Mouse (Mus musculus) bone marrow, adult 2 months (tissue): ENCODE results near the gene Pdlim3. TPM values are rescaled to one million over a fixed set of nuclear protein-coding genes. Genes with fewer than 3 reads are reported as not detected.
"Not testable (repeated sequence)": the region's sequence is repeated elsewhere in the genome, so short reads cannot be mapped to it uniquely, and the experiment has no call there.

Experiments used
- H3K27ac ChIP-seq: fragments of 200-500 bp; 2 replicates; pipeline ENCODE4 v1.5.1; 2012; ENCODE audit warnings: low read depth, mild to moderate bottlenecking, control low read depth, inconsistent platforms, low read length; ENCODE audit not compliant: control insufficient read depth, poor library complexity, insufficient read depth
- H3K4me1 ChIP-seq: fragments of 200-500 bp; 2 replicates; pipeline ENCODE4 v1.6.1; 2011; ENCODE audit warnings: low read length; ENCODE audit not compliant: control insufficient read depth, insufficient read depth
- H3K4me3 ChIP-seq: fragments of 200-500 bp; replicated peaks from 2 replicates; pipeline ENCODE3; 2011; ENCODE audit warnings: mild to moderate bottlenecking, low read depth, low read length, control low read depth; ENCODE audit not compliant: control insufficient read depth
- CTCF ChIP-seq: fragments of 200-500 bp; IDR thresholded peaks from 2 replicates; pipeline ENCODE4 v1.5.1; 2011; ENCODE audit warnings: low read length, control low read depth; ENCODE audit not compliant: control insufficient read depth, insufficient read depth
- POLR2A ChIP-seq: fragments of 200-500 bp; IDR thresholded peaks from 2 replicates; pipeline ENCODE4 v1.6.1; 2011; ENCODE audit warnings: low read depth, mild to moderate bottlenecking, control low read depth, low read length, borderline replicate concordance; ENCODE audit not compliant: control insufficient read depth
- WGBS: fragments of 180-500 bp; shearing (Covaris S2); methylation state at CpG from one replicate; pipeline ENCODE4 v1.1.7; 2018; 5-methylcytosine and 5-hydroxymethylcytosine counted together
- polyA plus RNA-seq: library from polyadenylated mRNA; stranded (reverse); fragments of >200 nt; gene quantifications from 2 replicates; pipeline ENCODE4 v1.2.4, GENCODE M21; 2011; ENCODE audit warnings: low replicate concordance; ENCODE audit not compliant: missing spikeins, insufficient read depth, insufficient read length

The Pdlim3 gene
- polyA plus RNA-seq, result 3.0 TPM in 1 of 2 replicates, not detected in the other

DNA sequence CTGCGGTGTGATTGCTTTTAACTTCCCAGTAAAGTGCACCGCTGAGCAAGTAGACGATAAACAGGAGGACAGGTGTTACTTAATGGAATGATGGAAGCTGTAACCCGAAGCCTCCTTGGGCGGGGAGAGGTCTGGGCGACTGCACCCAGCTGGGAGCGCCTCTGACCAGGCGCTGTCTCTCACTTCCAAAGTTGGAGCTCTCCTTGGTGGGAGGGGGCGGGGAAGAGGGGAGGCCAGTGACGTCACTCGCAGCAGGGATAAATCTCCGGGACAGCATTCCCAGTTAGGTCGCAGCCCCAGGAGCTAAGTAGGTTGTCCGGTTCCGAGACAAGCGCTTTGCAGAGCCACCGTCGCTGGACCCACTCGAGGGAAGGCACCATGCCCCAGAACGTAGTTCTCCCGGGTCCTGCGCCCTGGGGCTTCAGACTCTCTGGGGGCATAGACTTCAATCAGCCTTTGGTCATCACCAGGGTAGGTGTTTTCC, at the start of gene Pdlim3:
Gene Pdlim3, plus strand, starts transcription at position 260 of the 484 bp plus-strand sequence.
- H3K27ac ChIP-seq, result no peak within 1 kb of the TSS
- no peak within 1 kb of the TSS for H3K4me3 ChIP-seq
- no peak for TF ChIP-seq CTCF
- no peaks in the 10 kb centered on the region for H3K4me1 ChIP-seq
- 6% methylated on average over 22 of the region's 22 CpGs for whole genome bisulfite sequencing

DNA sequence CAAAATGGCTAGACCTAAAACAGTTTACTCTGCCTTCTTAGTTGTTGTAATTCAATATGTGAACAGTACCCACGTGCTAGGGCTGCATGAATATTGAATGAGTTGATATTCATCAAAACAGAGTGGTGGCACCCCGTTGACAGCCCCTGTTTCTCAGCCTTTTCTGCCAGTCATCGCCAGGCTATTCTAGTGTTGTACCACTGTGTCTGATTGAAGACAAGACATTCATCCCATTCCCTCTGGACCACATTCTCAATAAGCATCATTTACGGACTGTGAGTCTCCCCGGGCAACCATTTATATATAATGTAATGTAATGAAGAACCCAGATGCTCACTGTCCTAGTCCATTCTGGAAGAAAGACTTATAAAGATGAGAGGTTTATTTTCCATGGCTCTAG, 42.0 kb upstream of the Pdlim3 start:
- Histone ChIP-seq H3K4me1 (no peaks in the 10 kb centered on the region), H3K4me3 (no peak overlapping the region), H3K27ac (no peak overlapping the region)
- TF ChIP-seq CTCF, result no peak
- TF ChIP-seq POLR2A, result no peak
- WGBS, result 75% methylated on average over 5 of the region's 5 CpGs

DNA sequence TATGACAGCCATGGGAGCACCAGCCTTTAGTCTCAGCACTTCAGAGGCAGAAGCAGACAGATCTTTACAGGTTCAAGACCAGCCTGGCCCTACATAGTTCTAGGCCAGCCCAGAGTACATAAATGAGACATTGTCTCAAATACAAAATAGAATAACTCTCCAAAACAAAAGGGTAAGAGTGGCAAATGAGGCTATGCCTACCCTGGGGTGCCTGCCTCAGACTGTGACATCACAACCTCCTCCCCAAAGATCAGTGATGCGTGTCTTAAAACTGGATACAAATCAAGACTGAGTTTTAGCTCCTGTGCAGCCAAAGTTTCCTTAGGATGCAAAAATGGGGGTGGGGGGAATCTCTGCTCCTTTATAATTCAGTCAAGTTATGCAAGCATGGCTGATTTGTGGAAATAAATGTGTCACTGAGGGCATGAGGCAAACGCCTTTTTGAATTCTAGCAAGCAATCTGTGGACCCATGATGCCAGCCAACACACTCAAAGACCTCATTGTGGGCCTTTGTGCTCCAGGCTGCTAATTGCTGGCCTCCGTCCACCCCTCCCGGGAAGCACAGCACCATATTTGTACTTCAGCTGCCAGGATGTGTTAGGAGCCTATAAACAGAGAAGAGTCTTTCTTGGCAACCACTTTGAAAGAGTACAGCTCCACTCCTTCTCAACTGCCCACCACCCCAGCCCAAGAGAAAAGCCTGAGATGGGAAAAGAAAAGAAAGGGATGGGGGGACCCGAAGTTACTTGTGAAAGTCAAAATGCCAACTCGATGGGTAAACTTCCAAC, 41.0 kb upstream of the Pdlim3 start:
- no peak for TF ChIP-seq POLR2A
- no peak for TF ChIP-seq CTCF
- no peak overlapping the region for H3K27ac ChIP-seq
- WGBS, result 79% methylated on average over 6 of the region's 6 CpGs
- H3K4me3 ChIP-seq, result no peak overlapping the region
- H3K4me1 ChIP-seq, result no peaks in the 10 kb centered on the region

DNA sequence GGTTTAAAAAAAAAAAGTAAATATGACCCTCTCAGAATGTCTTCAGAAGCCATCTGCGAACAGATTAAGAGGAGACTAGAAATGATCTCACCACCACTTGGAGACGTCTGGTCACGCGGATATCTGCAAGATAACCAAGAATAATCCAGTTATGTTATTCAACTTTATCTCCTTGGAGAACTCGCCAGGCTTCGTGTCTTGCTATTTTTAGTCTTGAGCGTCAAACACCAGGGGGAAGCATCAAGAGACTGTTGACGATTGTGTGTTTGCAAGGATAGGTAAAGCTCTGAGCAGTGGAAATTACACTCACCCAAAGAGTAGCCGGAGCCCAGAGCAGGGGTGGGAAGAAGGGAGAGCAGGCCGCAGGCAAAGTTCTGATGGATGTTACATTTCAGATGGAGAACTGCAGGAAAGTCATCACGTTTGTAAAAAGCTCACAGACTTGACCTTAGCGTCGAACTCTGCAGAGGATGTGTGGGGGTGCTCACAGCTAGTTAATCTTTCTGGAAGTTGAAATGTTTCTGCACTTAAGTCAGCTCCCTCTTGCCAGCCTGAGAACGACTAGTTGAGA, 40.3 kb upstream of the Pdlim3 start:
- H3K4me3 ChIP-seq, result no peak overlapping the region
- TF ChIP-seq CTCF (no peak), POLR2A (no peak)
- 80% methylated on average over 14 of the region's 14 CpGs for WGBS
- no peak overlapping the region for H3K27ac ChIP-seq
- no peaks in the 10 kb centered on the region for H3K4me1 ChIP-seq

DNA sequence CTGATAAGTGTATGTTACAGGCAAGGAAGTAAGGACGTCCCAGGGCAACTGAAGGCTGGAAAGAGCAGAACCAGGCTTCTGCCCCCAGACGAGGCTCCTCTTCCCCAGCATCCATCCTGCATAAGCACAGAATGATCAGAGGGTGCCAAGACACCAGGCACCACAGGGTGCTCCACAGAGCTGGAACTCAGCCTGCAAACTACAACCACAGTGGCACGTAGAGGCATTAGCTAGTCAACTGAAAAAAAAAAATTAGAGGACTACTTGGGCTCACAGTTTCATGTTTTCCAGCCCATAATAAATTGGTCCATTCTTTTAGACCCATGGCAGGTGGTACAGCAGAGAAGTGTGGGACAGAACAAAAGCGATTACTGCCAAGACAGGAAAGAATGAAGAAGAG, 39.4 kb upstream of the Pdlim3 start:
- no peaks in the 10 kb centered on the region for H3K4me1 ChIP-seq
- TF ChIP-seq CTCF, result no peak
- TF ChIP-seq POLR2A, result no peak
- WGBS, result 78% methylated on average over 4 of the region's 4 CpGs
- no peak overlapping the region for H3K4me3 ChIP-seq
- no peak overlapping the region for H3K27ac ChIP-seq

DNA sequence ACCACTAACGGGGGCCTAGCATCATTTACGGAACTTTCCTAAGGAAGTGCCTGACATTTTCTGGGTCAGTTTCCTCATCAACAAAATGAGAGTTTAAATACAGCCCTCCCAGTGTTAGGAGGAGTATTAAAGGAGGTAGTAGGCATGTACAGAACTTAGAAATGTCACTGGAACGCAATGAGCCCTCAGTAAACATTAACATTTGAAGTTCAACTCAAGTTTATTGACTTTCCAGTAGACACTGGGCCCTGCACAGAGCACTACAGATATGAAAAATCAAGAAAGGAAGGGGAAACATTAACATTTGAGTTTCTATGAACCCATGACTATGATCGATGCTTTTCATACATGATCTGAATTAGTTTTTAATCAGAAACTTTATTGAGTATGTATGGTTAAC, 30.1 kb upstream of the Pdlim3 start:
- WGBS, result 80% methylated on average over 4 of the region's 4 CpGs
- no peak for TF ChIP-seq POLR2A
- no peak for TF ChIP-seq CTCF

DNA sequence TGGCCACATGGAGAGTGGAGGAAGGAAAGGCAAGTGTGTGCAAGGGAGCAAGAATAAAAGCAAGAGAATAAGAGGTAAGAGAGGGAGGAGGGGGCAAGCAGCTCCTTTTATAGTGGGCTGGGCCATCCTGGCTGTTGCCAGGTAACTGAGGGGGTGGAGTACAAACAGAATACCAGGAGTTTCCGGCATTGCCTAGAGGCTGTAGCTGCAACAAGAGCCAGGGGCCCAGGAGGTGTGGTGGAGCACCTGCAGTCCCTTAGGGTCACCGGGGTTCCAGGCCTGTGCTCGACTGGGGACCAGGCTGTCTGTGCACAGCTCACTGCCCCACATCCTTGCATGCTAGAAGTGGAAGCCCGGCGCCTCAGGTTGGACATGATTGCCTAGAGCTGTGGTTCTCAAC, 27.5 kb upstream of the Pdlim3 start:
- Histone ChIP-seq H3K4me3 (no peak overlapping the region), H3K4me1 (no peaks in the 10 kb centered on the region), H3K27ac (no peak overlapping the region)
- WGBS, result 51% methylated on average over 5 of the region's 5 CpGs
- TF ChIP-seq POLR2A, result no peak
- no peak for TF ChIP-seq CTCF

More for the DNA sequence above, 30.1 kb upstream of the Pdlim3 start:
- Histone ChIP-seq H3K27ac (no peak overlapping the region), H3K4me1 (no peaks in the 10 kb centered on the region), H3K4me3 (no peak overlapping the region)

DNA sequence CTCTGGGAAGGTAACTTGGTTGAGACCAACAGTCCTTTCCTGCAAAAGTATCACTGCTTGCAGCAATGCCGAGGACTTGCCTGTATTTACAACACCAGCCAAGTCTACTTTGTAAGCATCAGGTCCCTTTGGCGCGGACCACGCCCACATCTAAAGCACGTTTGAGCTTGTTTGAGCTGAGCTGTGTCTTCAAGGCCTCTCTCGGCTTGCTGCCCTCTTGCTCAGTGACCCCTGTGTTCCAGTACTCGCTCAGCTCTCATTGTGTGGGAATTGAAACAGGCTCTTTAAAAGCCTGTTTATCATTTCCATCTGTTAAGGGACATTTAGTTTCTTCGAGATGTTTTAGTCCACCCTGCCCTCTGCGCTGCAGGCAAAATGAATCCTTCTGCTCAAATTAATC, 26.9 kb upstream of the Pdlim3 start:
- WGBS, result 76% methylated on average over 9 of the region's 9 CpGs
- no peak for TF ChIP-seq POLR2A
- TF ChIP-seq CTCF, result no peak
- Histone ChIP-seq H3K4me3 (no peak overlapping the region), H3K27ac (no peak overlapping the region), H3K4me1 (no peaks in the 10 kb centered on the region)

DNA sequence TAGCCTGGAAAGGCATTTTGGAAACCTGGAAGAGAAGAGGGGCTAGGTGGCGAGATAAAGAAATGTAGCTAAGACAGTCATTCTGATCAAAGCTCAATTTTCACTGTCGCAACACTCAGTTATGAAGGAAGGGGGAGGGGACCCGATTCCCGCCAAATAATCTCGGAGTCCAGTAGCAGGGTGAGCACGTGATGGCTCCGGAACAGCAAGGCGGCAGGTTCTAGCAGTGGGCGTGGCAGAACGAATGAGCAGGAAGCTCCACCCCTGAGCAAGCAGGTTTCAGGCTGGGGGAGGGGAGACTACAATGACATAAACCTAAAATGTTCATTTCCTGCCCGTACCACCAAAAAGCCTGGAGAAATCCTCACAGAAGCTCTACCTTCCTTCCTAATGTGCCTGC, 13.7 kb upstream of the Pdlim3 start:
- not testable (repeated sequence) for H3K4me1 ChIP-seq, H3K4me3 ChIP-seq, H3K27ac ChIP-seq
- WGBS, result 75% methylated on average over 11 of the region's 11 CpGs
